Mouse (Mus musculus): ENCODE measurements at regions not wholly inside any gene's neighbourhood (a gene's known extent, or its start where the extent isn't known, plus 50 kb on each side); places are given as distances from the start of the nearest gene placed in this dataset.

DNA sequence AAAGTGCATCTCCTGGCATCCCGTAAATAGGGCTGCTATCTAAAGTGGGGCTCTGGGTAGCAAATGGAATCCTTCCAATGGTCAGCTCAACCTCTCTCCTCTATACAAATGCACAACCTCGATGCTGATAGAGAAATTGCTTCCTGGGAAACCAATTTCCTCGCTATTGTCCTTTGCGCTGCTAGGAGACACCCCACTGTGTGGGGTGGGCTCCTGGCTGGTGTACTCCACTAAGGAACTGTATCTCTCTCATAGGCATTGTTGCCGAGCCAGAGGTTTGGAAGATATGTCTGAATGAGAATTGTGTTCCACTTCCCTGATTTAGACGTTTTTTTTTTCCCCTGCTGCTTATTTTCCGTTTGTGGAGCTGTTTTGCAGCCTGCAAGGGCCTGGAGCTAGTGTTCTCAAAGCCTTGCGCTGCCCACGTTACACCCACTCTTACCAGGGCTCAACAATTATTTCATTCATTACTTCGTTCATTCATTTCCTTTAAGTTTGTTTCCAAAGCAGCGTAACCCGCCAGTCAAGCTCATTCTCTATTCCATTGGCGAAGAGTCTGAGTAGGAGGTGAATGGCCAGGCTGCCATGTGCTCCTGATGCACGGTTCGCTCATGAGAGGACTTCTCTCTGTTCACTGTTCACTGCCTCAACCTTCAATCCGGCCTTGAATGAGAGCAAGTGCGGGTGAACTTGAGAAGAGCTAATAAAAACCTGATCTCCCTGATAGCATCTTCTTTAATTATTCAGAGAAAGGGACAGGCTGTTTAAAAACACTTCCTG lies 76.5 kb upstream of the Barx2 start:
- TF ChIP-seq CTCF (conservative IDR thresholded peaks at IDR 0.05; ENCODE audit: insufficient read depth, insufficient read length, low read depth, low read length) (no peak), POLR2A (IDR thresholded peaks at IDR 0.05; ENCODE audit: low read depth, low read length) (no peak)

All from kidney, adult 2 months (tissue).